Mouse (Mus musculus) stomach, embryonic 16.5 days (tissue): ENCODE results near the gene March6. TPM values are rescaled to one million over a fixed set of nuclear protein-coding genes. Genes with fewer than 3 reads are reported as not detected.

Experiments
- ATAC-seq: fragments of 200-750 bp; cut with Nextera tagmentation; 2 replicates; pipeline ENCODE4 v1.8.0; 2017; ENCODE audit warnings: moderate number of reproducible peaks, moderate TSS enrichment; ENCODE audit not compliant: insufficient read depth, low FRiP score
- H3K27ac ChIP-seq: fragments of 300-500 bp; sonication (generic); 2 replicates; pipeline ENCODE4 v1.5.1; 2014; ENCODE audit warnings: low read length
- H3K27me3 ChIP-seq: fragments of 300-500 bp; sonication (generic); 2 replicates; pipeline ENCODE4 v1.6.1; 2014; ENCODE audit warnings: low read length, control low read depth, mixed read lengths; ENCODE audit not compliant: control insufficient read depth, insufficient read depth
- H3K36me3 ChIP-seq: fragments of 300-500 bp; sonication (generic); 2 replicates; pipeline ENCODE4 v1.6.1; 2014; ENCODE audit warnings: low read length; ENCODE audit not compliant: control insufficient read depth, insufficient read depth
- H3K4me1 ChIP-seq: fragments of 300-500 bp; sonication (generic); 2 replicates; pipeline ENCODE4 v1.6.1; 2014; ENCODE audit warnings: low read length, control low read depth, mixed read lengths; ENCODE audit not compliant: control insufficient read depth, insufficient read depth
- H3K4me2 ChIP-seq: fragments of 300-500 bp; sonication (generic); 2 replicates; pipeline ENCODE4 v1.6.1; 2014; ENCODE audit warnings: low read depth, low read length, mixed read lengths
- H3K4me3 ChIP-seq: fragments of 300-500 bp; sonication (generic); replicated peaks from 2 replicates; pipeline ENCODE4 v1.5.1; 2014; ENCODE audit warnings: mild to moderate bottlenecking, low read length
- H3K9ac ChIP-seq: fragments of 300-500 bp; sonication (generic); 2 replicates; pipeline ENCODE4 v1.6.1; 2014; ENCODE audit warnings: low read length
- H3K9me3 ChIP-seq: fragments of 300-500 bp; sonication (generic); replicated peaks from 2 replicates; pipeline ENCODE4 v1.6.1; 2016; ENCODE audit warnings: low read length, control low read depth; ENCODE audit not compliant: control insufficient read depth
- WGBS: fragments of 180-500 bp; shearing (Covaris S2); extraction: QIAGEN DNeasy Blood & Tissue Kit; methylation state at CpG from one replicate; pipeline ENCODE4 v1.1.7; 2014; 5-methylcytosine and 5-hydroxymethylcytosine counted together
- polyA plus RNA-seq: library from polyadenylated mRNA; unstranded; fragments of >200 nt; fragmentation: Nextera tagmentation; extraction: Ambion mirVana; gene quantifications from 2 replicates; pipeline ENCODE4 v1.2.1, GENCODE M21; 2015

Gene March6
- polyA plus RNA-seq = 30.1 and 30.2 TPM in 2 replicates

GRCm38 (mm10) chr15:31530659-31531445, at the start of gene March6:
TSS of gene March6 (minus strand) at chr15:31531053.
- peaks cover 5% of the 10 kb centered on the region; the same call in 1 of the 2 replicates for H3K9me3 ChIP-seq
- ATAC-seq = peak; percentile 93
- peak within 1 kb of the TSS; percentile 77 for H3K4me2 ChIP-seq
- H3K36me3 ChIP-seq = 0 out of 2 replicates have a peak, but pooled peaks cover 8% of the 10 kb centered on the region
- peak within 1 kb of the TSS; percentile 97 for H3K27ac ChIP-seq
- no peaks in the 10 kb centered on the region for H3K27me3 ChIP-seq
- H3K4me1 ChIP-seq = peaks cover 8% of the 10 kb centered on the region
- H3K9ac ChIP-seq = peak within 1 kb of the TSS; percentile 96
- peak within 1 kb of the TSS; percentile 92 for H3K4me3 ChIP-seq
- WGBS = under 1% methylated on average over 86 of the region's 132 CpGs

DNA sequence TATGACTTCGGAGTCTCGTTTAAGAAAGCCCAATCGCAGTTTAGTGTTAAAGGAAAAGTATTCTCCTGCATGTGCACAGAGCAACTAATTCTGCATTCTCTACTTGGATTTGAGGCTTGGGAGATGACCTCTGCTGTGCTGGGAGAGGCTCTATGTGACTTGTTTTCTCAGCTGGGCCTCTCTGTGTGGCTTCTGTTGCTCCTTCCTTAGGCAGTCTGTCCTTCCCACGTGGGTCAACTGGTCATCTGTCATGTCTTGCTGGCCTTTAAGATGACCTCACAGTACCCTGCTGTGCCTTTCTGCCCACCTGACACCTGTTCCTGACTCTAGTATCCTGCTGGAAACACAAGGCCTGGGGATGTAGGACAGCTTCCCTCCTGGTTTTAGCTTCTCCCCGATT, 45.2 kb upstream of the March6 start:
- ATAC-seq = no peak
- 74% methylated on average over 5 of the region's 5 CpGs for WGBS

DNA sequence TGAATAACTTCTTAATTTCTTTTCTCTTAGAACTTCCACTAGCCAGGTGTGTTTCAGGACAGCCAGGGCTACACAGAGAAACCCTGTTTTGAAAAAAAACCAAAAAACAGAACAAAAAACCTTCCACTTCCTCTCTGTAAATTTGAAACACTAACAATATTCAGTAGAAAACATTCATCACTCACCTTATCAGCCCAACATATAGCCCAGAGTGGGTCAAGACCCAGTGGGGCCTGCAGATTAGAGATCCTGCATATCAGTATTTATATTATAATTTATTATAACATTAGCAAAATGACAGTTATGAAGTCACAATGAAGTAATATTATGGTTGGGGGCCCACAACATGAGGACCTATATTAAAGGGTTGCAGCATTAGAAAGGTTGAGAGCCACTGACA, 42.8 kb upstream of the March6 start:
- Histone ChIP-seq H3K4me3 (no peak overlapping the region), H3K27ac (no peak overlapping the region), H3K9me3 (no peaks in the 10 kb centered on the region), H3K4me2 (no peak overlapping the region), H3K27me3 (no peaks in the 10 kb centered on the region), H3K36me3 (no peaks in the 10 kb centered on the region), H3K9ac (no peak overlapping the region), H3K4me1 (peaks cover 9% of the 10 kb centered on the region)
- no peak for ATAC-seq

More for the DNA sequence above, 45.2 kb upstream of the March6 start:
- H3K4me1 ChIP-seq = no peaks in the 10 kb centered on the region
- no peak overlapping the region for H3K27ac ChIP-seq
- no peak overlapping the region for H3K9ac ChIP-seq
- no peak overlapping the region for H3K4me2 ChIP-seq
- no peaks in the 10 kb centered on the region for H3K27me3 ChIP-seq
- no peaks in the 10 kb centered on the region for H3K36me3 ChIP-seq
- H3K9me3 ChIP-seq = no peaks in the 10 kb centered on the region
- no peak overlapping the region for H3K4me3 ChIP-seq

DNA sequence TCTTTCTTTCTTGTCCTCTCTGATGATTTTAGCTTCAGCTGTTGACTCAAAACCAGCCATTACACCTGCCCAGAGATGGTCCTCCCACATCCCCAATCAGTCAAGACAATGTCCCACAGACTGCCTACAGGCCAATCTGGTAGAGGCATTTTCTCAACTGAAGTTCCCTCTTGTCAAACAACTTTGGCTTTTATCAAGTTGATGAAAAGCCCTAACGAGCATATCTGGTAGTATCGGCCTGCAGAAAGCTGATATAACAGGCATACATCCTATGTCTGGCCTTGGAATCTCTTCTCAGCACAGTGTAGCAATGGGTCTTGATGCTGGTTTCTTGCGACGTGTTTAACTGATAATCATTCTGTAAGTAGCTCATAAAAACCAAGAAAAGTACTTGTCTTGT, 42.4 kb upstream of the March6 start:
- Histone ChIP-seq H3K27me3 (no peaks in the 10 kb centered on the region), H3K4me2 (no peak overlapping the region), H3K9me3 (no peaks in the 10 kb centered on the region), H3K4me3 (no peak overlapping the region), H3K27ac (no peak overlapping the region), H3K9ac (no peak overlapping the region), H3K36me3 (no peaks in the 10 kb centered on the region), H3K4me1 (peaks cover 13% of the 10 kb centered on the region)
- no peak for ATAC-seq
- 67% methylated on average over 4 of the region's 4 CpGs for WGBS

DNA sequence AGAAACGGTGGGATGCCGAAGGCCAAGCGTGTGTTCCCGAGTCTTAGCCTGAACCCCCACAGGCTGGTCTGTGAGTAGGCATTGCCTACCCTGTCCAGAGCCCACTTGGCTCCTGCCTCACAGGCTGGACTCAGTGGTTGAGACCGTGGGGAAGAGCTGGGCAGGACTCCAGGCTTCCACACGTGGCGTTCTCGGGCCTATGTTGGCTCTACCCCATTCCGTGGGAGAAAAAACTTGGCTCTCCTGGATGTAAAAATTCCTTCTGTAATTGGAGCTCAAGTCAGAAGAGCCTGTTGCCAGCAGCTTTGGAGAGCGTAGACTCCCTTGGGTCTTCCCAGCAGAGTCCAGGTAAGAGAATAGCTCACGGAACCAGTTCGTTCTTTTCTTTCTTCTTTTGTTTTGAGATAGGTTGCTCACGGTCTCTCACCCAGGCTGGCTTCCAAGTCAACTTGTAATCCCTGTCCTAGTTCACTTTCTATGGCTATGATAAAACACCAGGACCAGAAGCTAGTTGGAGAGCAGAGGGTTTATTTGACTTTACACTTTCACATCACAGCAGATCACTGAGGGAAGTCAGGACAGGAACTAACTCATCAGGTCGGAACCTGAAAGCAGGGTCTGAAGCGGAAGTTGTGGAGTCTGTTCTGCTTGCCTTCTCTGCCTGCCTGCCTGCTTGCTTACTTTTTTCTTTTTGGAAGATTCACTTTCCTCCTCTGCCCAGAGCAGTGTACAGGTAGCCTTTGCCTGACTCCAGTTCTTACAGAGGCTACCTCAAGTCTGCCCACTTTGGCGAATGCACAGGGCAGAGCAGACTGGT, 41.3 kb upstream of the March6 start:
- Histone ChIP-seq H3K9me3 (no peaks in the 10 kb centered on the region), H3K4me2 (no peak overlapping the region), H3K4me1 (peaks cover 19% of the 10 kb centered on the region), H3K4me3 (no peak overlapping the region), H3K9ac (no peak overlapping the region), H3K36me3 (no peaks in the 10 kb centered on the region), H3K27ac (peak overlapping the region; percentile 14; the same call in 1 of the 2 replicates), H3K27me3 (no peaks in the 10 kb centered on the region)
- WGBS = 76% methylated on average over 16 of the region's 16 CpGs
- ATAC-seq = no peak

DNA sequence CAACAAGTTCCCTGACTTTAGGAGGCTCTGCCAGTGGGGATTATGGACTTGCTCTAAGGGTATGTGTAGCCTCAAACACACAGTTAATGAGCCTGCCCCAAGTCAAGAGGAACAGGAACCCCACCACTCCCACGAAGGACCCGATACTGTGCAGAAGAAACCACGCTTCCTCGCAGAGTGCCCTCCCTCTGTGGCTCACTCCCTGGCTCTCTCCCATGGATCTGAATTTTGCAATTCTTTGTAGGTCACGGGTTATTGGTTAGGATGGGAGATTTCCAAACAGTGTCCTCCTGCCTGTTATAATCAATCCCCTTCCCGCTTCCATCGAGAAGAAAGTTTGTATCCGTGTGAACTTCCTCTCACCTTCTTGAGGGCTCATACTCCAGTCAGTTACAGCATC, 40.1 kb upstream of the March6 start:
- WGBS = 78% methylated on average over 8 of the region's 8 CpGs
- no peaks in the 10 kb centered on the region for H3K27me3 ChIP-seq
- H3K4me3 ChIP-seq = no peak overlapping the region
- ATAC-seq = no peak
- no peaks in the 10 kb centered on the region for H3K36me3 ChIP-seq
- peaks cover 19% of the 10 kb centered on the region for H3K4me1 ChIP-seq
- H3K9me3 ChIP-seq = no peaks in the 10 kb centered on the region
- no peak overlapping the region for H3K4me2 ChIP-seq
- no peak overlapping the region for H3K9ac ChIP-seq
- H3K27ac ChIP-seq = peak overlapping the region; percentile 90; the same call in 1 of the 2 replicates

DNA sequence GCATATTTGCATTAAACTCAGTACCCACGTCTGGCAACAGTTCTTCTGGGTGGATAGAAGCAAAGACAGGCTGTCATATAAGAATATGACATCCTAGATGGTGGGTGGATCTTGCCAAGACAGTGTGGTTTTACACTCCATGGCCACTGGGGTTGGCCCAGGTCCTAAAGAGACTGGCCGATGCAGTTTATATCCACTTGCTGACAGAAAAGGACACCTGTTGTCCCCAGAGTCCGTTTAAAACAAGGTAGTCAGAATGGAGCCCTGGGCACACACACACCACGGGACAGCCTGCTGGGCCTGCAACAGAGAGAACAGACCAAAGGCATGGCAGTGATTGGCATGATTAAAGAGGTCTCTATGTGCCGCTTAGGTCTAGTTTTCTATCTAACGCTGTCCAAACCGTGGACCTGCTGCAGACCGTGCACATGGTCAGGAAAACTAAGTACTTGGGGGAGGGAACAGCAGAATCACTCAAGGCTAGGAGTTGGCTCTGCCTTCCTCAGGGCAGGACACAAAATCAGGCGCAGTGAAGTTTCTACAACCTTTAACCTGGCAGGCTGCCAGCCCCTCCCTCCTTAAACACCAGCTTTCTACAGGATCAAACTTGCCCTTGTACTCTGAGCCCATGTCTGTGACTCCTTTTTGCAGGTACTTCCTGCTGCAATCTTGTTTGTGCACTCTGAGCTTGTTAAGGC, 38.6 kb upstream of the March6 start:
- 45% methylated on average over 9 of the region's 9 CpGs for WGBS
- Histone ChIP-seq H3K4me1 (peaks cover 19% of the 10 kb centered on the region), H3K27ac (peak overlapping the region; percentile 90), H3K9ac (peak overlapping the region; percentile 39; the same call in 1 of the 2 replicates), H3K4me3 (no peak overlapping the region), H3K36me3 (no peaks in the 10 kb centered on the region), H3K9me3 (no peaks in the 10 kb centered on the region), H3K4me2 (peak overlapping the region; percentile 41), H3K27me3 (no peaks in the 10 kb centered on the region)
- ATAC-seq = peak; percentile 88

DNA sequence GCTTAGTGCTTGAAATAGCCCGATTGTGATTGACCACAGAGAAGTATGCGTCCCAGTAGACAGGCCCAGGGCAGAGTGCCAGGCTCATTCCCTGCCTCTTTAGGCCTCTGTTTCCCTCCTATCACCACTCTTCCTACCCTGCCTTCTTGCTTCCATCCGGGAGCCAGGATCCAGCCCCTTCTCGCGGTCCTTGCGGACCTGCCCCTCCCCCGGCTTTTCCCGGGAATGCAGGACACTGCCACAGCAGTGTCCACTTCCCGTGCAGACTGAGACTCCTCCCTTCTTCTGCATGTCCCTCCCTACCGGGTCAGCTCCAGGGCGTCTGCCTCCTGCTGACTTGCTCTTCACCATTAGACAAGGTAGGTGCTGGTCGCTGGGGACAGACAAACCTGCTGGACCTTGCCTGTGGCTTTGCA, 37.7 kb upstream of the March6 start:
- Histone ChIP-seq H3K27ac (peak overlapping the region; percentile 90), H3K4me2 (peak overlapping the region; percentile 41), H3K36me3 (no peaks in the 10 kb centered on the region), H3K9me3 (no peaks in the 10 kb centered on the region), H3K9ac (peak overlapping the region; percentile 18), H3K4me1 (peaks cover 19% of the 10 kb centered on the region), H3K4me3 (peak overlapping the region; percentile 9; the same call in 1 of the 2 replicates), H3K27me3 (no peaks in the 10 kb centered on the region)
- 14% methylated on average over 12 of the region's 12 CpGs for WGBS
- peak; percentile 76 for ATAC-seq
